Mouse (Mus musculus) left cerebral cortex, postnatal 36 days (tissue): ENCODE data around the gene 2310034G01Rik. TPM values are rescaled to one million over a fixed set of nuclear protein-coding genes. Genes with fewer than 3 reads are reported as not detected.

Experiments used
- DNase-seq, 2 experiments: peaks; one replicate each; pipeline ENCODE4 v3.0.0; 2021 to 2022; ENCODE audit warnings: low spot score in 2 of 2, mixed read lengths in 1 of 2
- intact Hi-C: fragments of 180-260 bp; cut with DNase I; formaldehyde crosslinking; loops from one replicate; pipeline ENCODE4 v1.15.1; 2025
- total RNA-seq, 2 experiments: library from RNA; stranded (reverse); gene quantifications; 2 replicates each; pipeline ENCODE4 v1.2.3; 2021

2310034G01Rik gene
- total RNA-seq, 2 experiments from 2014 or later, result 0.62 to 0.68 TPM

DNA sequence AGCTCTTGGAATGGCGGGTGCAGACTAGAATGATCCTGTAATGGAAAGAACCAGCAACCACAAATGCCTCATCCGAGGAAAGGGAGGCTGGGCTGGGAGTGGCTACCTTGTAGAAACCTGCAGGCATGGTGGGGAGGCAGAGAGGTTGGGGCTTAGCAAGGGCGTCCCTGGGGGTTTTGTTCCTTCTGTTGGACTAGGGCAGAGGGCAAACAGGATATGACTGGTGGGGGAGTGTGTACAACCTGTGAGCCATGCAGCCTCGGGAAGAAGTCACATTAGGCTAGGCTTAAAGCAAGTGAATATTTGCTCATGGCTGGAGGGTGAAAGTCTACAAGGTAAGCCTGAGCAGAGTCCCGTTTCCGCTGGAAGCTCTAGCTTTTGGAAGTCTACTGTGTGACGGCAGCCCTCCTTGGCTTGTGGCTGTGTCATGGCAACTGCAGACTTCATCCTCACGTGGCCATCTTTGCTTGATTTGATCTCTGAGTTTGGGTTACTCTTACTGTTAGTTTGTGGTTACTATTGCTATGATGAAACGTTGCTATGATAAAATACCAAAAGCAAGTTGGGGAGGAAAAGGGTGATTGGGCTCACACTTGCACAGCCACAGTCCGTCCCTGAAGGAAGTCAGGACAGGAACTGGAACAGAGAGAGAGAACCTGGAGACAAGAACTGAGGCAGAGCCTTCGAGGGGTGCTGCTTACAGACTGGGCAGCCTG lies 13.3 kb upstream of the 2310034G01Rik start:
- intact Hi-C loops, result no loop called here
- DNase-seq, result no peak

DNA sequence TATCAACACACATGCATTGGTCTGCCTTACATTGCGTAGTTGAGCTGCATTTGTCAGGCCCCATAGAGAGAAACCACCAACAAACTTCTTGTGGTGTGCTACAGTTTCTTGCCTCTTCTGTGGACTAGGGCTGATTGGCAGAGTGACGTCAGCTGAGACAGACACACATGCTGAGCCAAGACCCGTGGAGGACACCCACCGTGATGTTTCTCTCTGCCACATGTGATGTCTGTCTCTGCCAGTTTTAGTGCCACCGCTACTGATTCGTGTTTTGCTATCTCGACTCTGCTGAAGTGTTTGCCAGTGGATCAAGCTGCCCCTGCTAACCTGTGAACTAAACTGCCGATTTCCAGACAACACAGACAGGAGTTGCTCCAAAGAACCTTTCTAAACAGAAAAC lies 12.0 kb upstream of the 2310034G01Rik start:
- intact Hi-C loops, result no loop called here
- DNase-seq, result no peak

DNA sequence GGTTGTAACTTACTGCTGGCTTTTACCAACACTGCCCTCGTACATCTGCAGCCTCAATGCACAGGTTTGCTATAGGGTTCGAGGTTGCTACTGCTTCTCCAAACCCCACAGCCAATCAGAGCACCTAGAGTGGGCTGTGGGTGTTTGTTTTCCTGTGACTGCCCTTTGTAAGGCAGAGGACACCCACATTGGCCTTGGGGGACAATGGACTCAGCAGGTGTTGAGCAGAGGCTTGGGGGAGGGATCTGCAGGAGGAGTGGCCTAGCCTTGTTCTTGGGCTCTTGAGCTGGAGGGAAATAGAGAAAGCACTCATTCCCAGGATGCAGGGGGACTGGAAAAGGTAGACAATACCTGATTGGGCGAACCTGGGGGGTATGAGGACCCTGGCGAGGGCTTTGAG lies 8.3 kb upstream of the 2310034G01Rik start:
- no peak for DNase-seq
- intact Hi-C loops, result no loop called here

DNA sequence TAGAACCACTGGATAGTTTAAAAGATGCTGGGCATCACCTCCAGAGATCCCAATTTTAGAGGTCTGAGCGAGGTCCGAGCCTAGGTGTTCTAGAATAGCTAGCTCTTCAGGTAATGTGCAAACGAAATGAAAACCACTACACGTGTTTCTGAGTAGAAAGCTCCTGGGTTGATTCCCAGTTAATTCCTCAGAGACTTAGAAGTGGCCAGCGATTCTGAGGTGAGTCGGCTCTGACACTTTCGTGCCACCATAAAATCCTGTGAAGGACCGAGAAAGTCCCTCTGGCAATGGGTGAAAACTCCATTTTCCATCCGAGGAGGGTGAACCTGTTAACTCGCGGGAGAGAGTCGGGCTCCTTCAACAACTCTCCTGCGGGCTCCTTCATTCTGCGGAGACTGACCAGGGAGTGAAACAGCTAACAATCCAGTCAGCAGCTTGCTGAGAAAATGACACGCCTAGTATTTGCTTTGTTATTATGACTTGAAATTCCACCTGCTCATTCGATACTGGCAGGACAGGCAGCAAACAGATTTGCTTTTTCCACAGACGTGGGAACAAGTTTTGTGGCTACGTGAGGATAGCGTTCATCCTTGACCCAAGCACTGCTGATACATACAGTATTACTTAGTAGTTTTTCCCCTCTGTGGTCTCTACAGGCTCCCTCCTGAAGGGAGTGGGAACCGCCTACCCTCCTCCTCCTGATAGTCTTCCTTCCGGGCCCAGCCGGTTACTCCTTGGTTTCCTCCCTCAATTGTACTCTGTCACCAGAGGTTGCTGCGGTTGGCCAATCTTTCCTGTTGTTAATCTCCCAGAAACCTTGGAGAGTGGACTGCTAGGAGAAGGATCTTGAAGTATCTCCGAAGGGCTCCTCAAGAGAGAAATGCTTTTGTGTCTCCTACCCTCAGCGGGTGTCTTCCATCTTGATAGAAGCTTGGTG lies 7.5 kb upstream of the 2310034G01Rik start:
- intact Hi-C loops, result loop anchor here (2.0 kb wide), 1 partner anchor 19 kb away; the partner anchor contains the start of gene Cuedc2
- no peak for DNase-seq

DNA sequence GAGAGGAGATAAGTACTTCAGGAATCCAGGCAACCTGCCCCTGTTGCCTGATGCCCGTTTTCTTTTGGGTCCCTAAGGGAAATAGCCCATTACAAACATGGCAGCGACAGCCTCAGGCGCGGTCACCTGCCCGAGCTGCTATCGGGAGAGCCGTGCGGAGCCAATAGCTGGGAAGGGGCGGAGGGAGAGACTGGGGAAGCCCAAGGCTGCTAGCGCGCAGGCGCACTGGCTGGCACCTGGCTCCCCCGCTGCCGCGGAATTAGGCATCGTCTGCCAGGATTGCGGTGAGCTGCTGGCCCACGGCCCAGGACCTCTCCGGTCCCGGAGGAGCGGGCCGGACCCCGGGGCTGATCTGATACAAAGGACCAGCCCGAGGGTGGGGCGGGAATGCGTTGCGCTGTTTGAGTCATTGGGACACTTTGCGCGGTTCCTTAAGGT lies 6.6 kb upstream of the 2310034G01Rik start:
- intact Hi-C loops, result loop anchor here (2.0 kb wide), 1 partner anchor 18 kb away; the partner anchor contains the start of gene Cuedc2
- DNase-seq, result peak; percentile 88 to 91

DNA sequence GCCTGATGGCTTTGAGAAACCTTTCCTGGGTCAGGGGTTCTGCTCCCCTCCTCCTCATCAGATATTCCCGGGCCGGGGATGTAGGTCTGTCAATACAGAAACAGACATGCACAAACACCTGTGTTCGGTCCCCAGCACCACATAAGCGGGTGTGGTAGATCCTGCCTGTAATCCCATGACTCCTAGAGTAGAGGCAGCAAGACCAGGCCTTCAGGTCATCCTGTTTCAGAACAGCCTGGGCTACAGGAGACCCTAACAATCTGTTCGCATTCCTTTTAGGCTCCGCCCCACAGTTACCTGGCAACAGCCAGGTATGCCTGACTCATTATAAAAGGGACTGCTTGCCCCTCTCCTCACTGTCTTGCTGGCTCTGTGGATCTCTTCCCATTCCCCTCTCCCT lies 552 bp downstream of the 2310034G01Rik start:
- no peak for DNase-seq
- intact Hi-C loops, result loop anchor here (2.0 kb wide), 1 partner anchor 31 kb away; no protein-coding TSS in a partner anchor

DNA sequence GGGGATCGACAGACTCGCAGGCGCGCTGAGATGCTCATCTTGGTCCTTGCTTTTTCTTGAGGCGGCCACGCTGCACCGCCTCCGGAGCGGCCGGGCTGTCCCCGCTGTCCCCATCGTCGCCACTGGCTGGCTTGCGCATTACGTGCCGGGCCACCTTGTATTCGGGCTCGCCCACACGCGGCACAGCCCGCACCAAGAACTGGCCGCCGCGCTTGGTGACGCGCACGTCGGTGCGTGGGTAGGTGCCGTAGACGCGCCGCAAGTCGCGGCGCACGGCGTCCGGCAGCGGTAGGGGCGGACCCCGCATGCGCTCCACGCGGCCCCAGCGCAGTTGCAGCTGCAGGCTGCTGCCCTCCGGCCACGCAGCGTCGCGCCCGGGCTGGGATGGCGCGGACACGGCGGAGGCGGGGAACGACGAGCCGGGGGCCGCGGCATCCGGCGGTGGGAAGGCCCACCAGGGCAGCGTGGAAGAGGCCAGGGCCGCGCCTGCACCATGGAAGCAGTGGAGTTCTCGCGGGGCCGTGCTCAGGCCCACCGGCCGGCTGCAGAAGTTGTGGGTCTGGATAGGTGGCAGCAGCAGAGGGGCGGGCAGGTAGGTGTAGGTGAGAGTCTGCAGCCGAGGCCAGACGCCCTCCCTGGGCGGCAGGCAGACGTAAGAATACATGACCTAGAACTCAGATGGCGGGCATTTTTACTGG lies 1.2 kb downstream of the 2310034G01Rik start:
- peak; percentile 90 to 94 for DNase-seq
- intact Hi-C loops, result loop anchor here (2.0 kb wide), 1 partner anchor 30 kb away; no protein-coding TSS in a partner anchor

DNA sequence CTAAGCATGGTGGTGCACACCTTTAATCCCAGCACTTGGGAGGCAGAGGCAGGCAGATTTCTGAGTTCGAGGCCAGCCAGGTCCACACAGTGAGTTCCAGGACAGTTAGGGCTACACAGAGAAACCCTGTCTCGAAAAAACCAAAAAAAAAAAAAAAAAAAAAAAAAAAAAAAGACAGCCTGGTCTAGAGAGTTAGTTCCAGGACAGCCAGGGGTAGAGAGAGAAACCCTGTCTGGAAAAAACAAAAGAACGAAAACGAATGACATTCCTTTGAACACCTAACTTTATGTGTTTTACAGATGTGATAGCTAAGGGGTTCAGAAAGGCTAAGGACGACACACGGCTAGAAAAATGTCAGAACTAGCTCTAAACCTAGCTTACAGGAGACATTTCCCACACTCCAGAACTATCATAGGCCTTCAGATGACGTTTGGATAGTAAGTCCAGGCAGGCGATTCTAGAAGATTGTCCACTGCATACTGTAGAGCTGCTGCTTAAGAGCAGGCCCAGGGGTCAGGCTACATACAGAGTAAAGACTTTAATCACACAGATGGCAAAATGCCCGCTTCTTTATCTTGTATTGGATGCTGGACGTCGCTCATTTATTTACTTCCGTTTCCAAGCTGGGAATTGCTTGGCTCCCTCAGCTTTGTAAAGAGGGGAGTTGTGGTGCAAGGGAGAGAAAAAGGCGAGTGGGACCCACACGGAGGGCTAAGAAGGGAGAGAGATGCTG lies 2.0 kb downstream of the 2310034G01Rik start:
- intact Hi-C loops, result loop anchor here (2.0 kb wide), 1 partner anchor 29 kb away; no protein-coding TSS in a partner anchor

DNA sequence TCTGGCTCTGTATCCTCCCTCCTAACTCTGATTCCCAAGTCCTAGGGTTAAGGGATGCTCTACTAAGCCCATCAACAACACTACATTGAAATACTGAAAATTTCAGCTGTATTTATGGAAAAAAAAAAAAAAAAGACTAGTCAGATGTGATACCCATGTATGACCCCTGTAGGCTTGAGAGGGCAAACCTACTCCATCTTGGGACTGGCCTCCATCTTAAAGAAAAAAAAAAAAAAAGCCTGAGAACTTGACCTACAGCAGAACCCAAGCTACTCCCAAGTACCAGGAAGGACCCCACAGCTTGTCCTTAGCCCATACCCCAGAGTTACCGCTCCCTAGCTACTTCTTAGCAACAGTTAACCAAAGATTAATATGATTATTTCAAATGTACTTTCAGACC lies 3.0 kb downstream of the 2310034G01Rik start:
- intact Hi-C loops, result no loop called here
- DNase-seq, result no peak

More for the DNA sequence above, 2.0 kb downstream of the 2310034G01Rik start:
- DNase-seq, result no peak

DNA sequence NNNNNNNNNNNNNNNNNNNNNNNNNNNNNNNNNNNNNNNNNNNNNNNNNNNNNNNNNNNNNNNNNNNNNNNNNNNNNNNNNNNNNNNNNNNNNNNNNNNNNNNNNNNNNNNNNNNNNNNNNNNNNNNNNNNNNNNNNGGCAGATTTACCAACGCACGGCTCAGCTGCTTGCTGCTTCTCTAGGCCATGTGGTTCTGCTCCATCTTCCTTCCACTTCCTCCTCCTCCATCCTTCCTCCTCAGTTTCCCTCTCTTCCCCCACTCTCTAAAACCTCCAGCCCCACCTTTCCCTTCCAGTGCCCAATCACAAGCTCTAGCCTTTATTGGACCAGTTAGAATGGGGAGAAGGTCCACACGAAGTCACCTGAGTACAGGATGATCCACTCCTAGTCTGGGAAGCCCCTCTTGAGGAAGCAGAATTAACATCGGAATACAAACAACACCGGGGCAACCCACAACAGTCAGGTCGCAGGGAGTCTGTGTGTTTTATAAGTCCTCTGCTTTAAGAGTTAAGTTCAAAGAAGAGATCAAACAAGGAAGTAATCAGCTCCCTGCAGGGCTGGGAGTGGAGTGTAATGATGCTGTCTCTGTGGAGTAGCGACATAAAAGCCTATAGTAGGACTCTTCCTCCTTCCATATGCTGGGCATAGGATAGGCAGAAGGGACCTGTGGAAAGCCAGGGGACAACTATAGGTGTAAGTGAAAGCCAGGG lies 5.2 kb downstream of the 2310034G01Rik start:
- intact Hi-C loops, result no loop called here
- no peak for DNase-seq

DNA sequence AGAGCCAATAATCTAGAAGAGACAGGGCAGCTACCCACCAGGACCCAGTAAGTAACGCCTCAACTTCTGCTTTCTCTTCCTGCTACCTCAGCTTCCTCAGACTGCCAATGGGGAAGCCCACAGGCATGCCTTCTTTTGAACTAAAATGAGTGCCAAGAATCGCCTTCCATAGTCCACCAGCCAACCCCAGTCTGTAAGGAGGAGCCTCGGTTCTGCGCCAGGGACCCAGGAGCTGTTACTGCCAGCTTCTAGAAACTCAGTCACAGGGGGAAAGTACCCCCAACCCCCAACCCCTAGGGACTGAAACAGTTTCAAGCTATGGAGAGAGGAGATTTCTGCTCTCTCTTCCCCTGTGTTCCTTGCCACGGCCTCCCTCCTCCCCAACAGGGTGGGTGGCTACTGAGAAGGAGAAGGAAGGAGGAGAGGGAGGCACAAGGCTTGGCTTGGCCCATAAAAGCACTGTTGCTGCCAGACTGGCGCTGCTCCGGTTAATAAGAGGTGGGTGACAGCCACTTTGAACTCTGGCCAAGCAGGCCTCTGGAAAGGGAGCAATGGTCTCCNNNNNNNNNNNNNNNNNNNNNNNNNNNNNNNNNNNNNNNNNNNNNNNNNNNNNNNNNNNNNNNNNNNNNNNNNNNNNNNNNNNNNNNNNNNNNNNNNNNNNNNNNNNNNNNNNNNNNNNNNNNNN lies 10.7 kb downstream of the 2310034G01Rik start:
- intact Hi-C loops, result loop anchor here (2.0 kb wide), 1 partner anchor 17 kb away; no protein-coding TSS in a partner anchor
- DNase-seq, result peak; percentile 37 to 48

DNA sequence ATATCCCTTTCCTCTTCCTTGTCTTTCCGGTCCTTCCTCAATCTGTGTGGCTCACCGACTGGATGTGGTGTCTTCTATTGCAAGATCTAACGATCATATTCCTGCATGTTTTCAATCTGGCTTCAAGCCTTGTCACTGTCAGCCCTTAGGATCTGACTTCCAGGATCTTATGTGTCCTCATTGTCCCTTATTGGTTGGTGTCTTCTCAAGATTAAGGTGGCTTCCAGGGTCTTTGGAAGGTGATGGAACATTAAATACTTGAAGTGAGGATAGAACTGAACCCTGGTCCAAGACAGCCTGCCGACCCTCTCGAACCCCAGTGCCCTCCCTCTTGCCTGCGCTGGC lies 11.2 kb downstream of the 2310034G01Rik start:
- intact Hi-C loops, result loop anchor here (2.0 kb wide), 1 partner anchor 18 kb away; no protein-coding TSS in a partner anchor
- DNase-seq, result no peak

DNA sequence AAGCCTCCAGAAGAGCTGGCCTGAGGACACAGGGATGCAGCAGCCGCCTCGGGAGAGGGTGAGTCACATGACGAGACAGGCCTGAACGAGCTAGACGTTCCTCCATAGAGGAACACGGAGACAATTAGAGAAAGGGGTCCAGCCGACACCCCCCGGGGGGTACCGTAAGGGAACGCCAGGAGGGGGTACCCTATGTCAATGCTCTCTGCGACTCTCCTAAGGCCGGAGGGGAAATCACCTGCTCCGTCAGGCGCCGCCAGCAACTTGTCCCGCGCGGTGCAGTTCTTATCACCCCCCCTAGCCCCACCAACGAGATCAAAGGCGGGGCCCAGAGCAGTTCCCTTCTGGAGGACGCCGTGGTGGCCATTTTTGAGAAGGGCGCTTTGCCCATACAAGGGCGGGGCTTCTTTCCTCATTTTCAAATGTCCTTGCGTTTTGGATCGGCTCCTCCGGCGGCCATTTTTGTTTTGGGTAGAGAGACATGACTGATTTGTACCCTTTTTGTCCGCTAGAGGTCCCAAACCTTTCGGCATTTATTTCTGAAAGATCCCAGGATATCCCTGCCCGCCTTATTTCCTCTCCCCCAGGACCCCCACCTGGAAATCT lies 11.7 kb downstream of the 2310034G01Rik start, which contains the start of gene Cuedc2:
TSS of gene Cuedc2 (minus strand) at position 372 of the 606 bp plus-strand sequence.
- intact Hi-C loops, result loop anchor here (2.0 kb wide), 1 partner anchor 18 kb away; no protein-coding TSS in a partner anchor
- peak; percentile 97 to 98 for DNase-seq

DNA sequence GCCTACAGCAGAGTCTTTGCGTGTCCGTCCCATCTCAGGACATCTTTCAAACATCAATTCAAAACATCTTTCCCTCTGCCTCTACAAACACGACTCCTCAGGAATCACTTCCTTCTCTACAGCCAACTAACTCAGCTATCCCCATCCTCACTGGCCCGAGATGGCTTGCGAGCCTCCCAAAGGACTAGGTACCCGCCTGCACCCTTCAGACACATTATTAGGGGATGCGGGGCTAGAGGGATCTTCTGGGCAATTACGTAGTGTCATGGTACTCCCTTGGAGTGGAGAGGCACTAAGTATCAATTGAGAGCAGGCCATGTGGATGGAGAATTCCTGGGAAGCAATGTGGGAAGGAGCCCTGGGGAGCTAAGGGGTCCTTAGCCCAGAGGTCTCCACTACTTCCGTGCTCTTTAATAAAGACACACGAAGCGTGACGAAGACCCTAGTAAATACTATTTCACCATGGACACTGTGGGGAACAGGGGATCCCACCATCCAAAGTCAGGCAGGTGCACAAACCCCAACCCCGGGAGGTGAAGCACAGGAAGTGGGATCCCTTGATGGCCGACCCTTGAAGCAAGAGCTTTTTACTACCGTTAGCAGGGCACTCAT lies 12.3 kb downstream of the 2310034G01Rik start:
- intact Hi-C loops, result loop anchor here (2.0 kb wide), 1 partner anchor 19 kb away; no protein-coding TSS in a partner anchor
- no peak for DNase-seq

DNA sequence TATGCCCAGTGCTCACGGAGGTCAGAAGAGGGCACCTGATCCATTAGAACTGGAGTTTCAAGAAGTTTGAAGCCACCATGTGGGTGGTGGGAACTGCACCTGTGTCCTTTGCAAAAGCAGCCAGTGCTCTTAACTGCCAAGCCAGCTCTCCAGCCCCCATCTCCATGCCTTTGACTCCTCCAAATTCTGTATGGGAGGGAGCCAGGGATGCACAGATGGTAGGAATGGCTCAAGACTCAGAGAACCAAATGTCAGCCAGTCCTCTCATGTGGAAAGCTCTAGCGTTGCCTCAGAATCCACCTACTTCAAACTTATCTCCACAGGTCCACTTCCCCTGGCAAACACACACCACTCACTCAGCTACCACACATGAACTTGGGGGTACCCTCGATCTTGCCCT lies 16.2 kb downstream of the 2310034G01Rik start:
- DNase-seq, result no peak
- intact Hi-C loops, result no loop called here

DNA sequence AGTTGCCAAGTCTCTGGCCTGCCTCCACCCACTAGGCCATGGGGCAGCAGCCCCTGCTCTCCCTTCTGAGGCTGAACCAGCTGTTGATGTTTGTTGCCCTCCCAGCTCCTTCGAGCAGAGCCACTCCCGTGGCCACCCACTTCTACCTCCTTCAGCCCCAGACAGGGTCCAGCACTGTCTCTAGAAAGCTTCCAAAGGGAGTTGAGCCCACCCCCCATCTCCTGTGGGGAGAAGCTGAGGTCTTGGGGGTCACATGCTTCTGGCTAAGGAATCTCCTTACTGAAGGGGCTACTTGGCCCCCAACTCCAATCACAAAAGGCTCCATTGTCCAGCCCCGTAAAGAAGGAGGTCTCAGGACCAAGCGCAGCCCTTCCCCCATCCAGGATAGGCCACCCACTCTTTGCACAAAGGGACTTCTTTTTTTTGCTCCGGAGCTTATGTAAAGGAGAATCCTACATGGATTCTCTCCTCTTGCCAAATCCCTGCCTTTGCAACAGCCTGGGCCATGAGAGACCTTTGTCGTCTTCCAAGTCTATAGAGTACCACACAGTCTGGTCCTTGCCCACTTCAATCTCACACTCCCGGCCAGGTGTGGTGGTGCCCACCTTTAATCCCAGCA lies 17.3 kb downstream of the 2310034G01Rik start:
- intact Hi-C loops, result no loop called here
- DNase-seq, result peak in 1 of 2 experiments; percentile 26
